Mouse (Mus musculus): Measurements from ENCODE around the gene Wdr89.

Gene Wdr89

DNA sequence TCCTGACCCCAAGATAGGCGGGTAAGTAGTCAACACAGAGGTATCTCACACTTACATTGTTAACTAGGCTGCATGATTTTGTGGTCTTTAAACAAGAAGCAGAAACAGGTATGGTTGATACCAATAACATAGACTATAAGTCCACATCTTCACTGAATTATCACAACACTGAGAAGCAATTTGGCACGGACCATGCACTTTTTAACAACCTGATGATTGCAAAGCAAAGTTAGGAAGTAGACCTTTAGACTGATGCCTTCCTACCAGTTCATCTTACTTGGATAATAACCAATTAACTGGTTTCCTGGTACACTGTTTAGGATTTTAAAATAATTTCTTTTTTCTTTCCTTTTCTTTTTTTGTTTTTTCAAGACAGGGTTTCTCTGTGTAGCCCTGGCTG lies 1.1 kb downstream of the Wdr89 start:
- DNase-seq: no peak

DNA sequence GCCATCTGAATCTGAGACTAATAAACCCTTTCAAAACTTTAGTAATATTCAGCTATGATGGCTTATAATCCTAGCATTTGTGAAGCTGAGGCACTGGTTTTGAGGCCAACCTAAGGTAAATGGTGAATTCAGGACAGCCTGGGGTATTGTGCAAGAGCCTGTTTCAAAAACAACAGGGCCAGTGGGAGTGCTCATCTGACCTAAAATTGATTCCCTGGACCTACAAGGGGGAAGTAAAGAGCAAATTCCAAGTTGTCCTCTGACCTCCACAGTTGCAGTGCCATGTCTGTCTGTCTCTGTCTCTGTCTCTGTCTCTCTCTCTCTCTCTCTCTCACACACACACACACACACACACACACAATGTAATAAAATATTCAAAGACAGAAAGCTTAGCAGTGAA lies 2.4 kb downstream of the Wdr89 start:
- DNase-seq: no peak

GRCm38 (mm10) chr12:75664516-75664810 lies 4.9 kb downstream of the Wdr89 start:
- no peak for DNase-seq

DNA sequence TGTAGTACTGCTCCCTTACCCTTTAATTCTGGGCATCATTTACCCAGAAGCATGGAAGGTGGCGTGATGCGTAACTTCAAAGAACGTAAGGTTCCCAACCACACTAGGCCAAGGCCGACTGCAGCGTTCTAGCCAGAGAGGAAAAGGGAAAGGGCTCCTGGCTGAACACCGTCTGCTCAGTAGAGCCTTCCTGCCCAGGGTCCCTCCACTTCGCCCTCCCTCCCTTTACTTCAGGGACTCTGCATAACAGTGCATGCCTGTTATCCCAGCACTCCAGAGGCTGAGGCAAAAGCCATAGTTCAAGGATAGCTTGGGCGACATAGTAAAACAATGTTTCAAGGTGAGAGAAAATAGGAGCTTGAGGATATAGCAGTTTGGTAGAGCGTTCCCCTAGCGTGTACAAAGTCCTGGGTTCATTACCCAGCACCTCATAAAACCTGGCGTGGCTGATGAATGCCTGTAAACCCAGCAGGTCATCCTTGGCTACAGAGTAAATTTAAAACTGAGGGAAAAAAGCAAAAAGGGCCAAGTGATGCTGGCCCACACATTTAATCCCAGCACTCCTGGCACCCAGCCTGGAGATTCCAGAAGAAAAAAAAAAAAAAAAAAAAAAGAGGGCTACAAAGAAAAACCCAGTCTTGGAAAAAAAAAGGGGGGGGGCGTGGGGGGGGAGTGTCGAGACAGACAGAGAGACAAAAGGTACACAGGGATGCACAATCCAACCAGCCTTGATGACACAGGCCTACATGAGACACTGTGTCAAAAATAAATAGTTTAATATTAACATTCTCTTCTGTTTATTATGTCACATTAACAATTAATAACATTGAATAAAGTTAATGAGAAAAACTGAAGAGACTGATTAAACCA lies 5.5 kb downstream of the Wdr89 start:
- peak in 1 of 2 experiments; percentile 14 for DNase-seq

GRCm38 (mm10) chr12:75662376-75662775 lies 7.0 kb downstream of the Wdr89 start:
- no peak for DNase-seq

DNA sequence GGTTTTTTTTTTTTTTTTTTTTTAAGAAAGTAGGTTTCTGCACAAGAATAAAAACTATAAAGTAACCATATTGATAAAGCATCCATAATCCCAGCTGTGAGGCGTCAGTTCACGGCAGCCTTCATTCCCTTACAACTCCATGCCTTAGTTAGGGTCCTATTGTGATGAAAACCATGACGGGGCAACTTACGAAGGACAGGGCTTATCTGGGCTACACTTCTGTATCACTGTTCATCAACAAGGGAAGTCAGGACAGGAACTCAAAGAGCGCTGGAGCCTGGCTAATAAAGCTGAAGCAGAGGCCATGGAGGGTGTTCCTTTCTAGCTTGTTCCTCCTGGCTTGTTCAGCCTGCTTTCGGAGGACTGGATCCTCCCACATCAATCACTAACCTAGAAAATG lies 10.9 kb downstream of the Wdr89 start:
- DNase-seq: no peak

DNA sequence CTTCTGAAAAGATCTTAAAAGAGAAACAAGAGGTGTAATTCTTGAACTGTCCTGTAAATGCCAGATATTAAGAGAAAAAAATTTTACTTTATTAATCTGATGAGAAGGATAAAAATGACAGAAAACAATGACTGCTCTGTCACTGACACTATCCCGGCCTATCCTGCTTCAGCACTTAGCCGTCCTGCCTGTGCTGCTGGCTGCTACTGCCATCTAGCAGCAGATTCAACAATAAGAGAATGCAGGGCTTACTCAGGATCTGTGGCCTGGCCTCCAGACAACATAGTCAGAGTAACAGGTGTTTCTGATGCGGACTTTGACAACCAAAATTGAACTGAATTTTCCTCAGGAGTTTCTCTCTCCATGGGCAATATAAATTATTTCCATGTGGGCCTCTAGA lies 12.8 kb downstream of the Wdr89 start:
- peak; percentile 48 to 69 for DNase-seq

- no peak for DNase-seq
Observed at GRCm38 (mm10) chr12:75654247-75654801, 15.0 kb downstream of the Wdr89 start.

- DNase-seq: no peak
Observed at GRCm38 (mm10) chr12:75649706-75650093, 19.6 kb downstream of the Wdr89 start.

DNA sequence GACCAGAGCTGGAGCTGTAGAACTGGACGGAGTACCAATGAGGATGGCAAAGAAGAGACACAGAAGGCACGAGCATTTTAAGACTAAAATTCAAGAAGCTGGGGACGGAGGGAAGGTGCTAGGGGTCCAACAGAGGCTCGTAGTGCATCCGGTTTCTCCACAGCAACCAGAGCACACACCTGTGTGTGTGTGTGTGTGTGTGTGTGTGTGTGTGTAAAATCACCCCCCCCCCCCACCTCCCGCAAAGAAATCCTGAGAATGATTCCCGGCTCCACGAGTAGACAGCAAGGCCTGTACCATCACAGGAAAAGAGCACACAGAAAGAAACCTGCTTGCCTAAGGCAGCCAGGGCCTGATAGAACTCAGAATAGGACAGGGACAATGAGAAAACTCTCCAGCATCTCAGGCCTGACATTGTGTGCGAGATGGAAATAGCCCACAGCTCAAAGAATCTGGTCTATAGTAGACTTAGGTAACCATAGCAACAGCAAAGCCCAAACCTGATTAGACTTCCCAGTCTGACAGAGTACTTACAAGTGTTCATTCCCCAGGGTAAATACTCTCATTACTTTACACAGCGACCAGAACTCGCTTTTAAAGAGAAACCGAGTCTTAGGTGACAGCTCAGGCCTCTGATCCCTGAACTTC lies 20.2 kb downstream of the Wdr89 start:
- DNase-seq: no peak

DNA sequence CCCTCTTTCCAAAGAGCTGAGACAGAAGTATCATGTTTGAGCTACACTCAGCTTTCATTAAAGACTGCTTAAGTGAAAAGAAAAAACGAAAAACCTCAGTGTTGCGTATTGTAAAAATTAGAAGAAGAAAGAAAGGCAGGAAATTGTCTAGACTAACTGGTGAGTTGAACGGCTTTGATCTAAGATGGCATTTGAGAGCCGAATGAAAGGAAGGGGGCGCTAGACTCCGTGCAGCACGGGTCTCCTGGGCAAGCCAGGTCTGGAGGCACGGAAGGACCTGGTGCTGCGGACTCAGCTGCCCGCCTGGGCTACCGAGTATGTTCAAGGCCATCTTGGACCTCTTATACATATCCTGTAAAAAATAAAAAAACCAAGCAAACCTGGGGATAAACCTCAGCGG lies 21.1 kb downstream of the Wdr89 start:
- no peak for DNase-seq

DNA sequence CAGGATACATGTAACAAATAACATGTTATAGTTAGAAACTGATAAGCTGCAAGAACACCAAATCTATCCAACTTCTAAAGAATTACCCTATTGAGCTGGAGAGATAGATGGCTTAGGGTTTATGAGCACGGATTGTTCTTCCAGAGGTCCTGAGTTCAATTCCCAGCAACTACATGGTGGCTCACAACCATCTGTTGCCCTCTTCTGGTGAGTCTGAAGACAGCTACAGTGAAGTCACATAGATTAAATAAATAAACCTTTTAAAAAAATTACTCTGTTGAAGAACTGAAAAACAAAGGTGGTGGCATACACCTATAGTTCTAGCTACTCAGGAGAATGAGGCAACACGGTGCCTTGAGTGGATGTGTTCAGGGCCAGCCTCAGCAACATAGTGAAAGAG lies 21.7 kb downstream of the Wdr89 start:
- DNase-seq: no peak

DNA sequence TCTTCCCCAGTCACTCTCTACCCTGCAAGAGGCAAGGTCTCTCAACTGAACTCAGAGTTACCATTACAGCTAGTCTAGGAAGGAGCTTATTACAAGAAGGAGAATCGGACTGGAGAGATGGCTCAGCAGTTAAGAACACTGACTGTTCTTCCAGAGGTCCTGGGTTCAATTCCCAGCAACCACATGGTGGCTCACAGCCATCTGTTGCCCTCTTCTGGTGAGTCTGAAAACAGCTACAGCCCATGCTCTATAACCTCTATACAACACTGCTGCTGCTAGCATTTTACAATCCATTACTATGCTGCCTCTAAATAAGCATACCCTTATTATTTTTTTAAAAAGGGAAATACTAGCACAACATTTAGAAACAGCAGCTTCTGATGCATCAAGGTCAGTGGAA lies 23.6 kb downstream of the Wdr89 start:
- DNase-seq: peak in 1 of 2 experiments; percentile 20

DNA sequence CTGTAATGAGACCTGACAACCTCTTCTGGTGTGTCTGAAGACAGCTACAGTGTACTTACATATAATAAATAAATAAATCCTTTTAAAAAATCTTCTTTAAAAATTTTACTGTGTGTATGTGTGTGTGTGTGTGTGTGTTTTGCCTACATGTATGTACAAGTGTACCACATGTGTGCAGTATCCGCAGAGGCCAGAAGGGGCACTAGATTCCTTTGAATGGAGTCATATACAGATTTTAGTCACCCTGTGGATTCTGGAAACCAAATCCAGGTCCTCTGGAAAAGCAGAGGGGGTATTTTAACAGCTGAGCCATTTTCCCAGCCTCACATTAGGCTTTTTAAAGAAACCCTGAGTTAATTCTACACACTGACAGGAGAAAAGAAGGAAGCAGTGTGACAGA lies 27.6 kb downstream of the Wdr89 start:
- DNase-seq: no peak

GRCm38 (mm10) chr12:75638345-75638744 lies 31.0 kb downstream of the Wdr89 start:
- no peak for DNase-seq

DNA sequence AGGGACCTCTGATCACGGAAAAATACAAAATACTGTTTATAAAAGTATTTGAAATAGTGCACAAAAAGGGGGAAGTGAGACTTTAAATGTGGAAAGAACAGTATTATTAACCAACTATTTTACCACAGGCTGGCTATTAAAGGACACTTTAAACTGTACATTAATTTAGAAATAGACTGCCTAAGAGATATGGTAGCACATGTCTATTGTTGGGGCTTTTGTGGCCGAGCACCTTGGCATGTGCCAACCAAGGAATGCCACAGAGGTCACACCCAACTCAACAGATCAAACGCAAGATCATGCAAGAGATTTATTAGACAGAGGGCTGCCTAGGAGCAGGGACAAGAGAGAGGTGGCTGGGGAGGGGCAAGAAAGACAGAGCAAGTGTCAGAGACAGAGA lies 32.2 kb downstream of the Wdr89 start:
- DNase-seq: no peak

- no peak for DNase-seq
Observed at GRCm38 (mm10) chr12:75635771-75636430, 33.4 kb downstream of the Wdr89 start.

- DNase-seq: no peak
Observed at GRCm38 (mm10) chr12:75629618-75630017, 39.7 kb downstream of the Wdr89 start.

GRCm38 (mm10) chr12:75623292-75623691 lies 46.0 kb downstream of the Wdr89 start:
- DNase-seq: no peak

DNA sequence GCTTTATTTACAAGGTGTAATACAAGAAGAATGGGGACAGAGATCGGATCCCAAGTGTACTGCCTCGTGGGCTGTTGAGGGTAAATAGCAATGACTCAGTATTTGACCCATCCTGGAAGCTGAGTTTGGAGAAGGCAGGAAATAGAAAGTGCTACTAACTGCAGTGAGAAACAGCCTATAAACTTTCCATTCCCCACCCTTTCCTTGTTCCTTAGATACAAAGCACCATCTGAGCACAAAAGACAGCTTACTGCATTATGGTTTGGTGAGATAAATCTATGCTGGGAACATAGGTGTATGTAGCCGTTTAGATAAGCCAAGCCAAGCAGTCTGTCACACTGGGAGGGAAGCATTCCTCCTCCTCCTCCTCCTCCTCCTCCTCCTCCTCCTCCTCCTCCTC lies 46.5 kb downstream of the Wdr89 start:
- no peak for DNase-seq

DNA sequence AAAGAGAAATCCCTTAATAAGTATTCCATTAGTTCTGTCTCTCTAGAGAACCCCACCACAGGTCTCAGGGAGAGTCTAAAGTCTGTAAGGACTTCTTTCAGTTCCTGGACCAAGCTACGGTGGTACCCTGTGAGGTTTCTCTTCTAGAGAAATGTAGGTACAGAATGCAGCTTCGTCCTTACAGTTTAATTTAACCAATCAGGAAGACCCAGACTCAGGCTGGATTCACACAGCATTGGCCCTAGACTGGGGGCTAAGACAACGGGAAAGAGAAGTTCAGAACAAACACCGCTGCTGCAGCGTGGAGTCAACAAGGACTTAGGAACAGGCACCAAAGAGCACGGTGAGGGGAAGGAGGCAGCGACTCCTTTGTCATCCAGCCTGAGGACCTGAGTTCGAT lies 52.5 kb downstream of the Wdr89 start:
- no peak for DNase-seq

- peak; percentile 10 to 18 for DNase-seq
Observed at GRCm38 (mm10) chr12:75616158-75616791, 53.1 kb downstream of the Wdr89 start.

- DNase-seq: peak in 1 of 2 experiments; percentile 13
Observed at GRCm38 (mm10) chr12:75615556-75615955, 53.8 kb downstream of the Wdr89 start.
